Mouse (Mus musculus) testis, adult 2 months (tissue): ENCODE measurements at regions not wholly inside any gene's neighbourhood (a gene's known extent, or its start where the extent isn't known, plus 50 kb on each side); places are given as distances from the start of the nearest gene placed in this dataset.

Source experiments
- CTCF ChIP-seq: fragments of 200-500 bp; IDR thresholded peaks from 2 replicates; pipeline ENCODE4 v1.5.1; 2012; ENCODE audit warnings: low read depth, mild to moderate bottlenecking, inconsistent platforms, low read length, moderate library complexity; ENCODE audit not compliant: control insufficient read depth, insufficient read depth, insufficient replicate concordance
- POLR2A ChIP-seq: fragments of 200-500 bp; IDR thresholded peaks from 2 replicates; pipeline ENCODE4 v1.6.1; 2012; ENCODE audit warnings: low read depth, mild to moderate bottlenecking, inconsistent platforms, low read length, moderate library complexity; ENCODE audit not compliant: control insufficient read depth

DNA sequence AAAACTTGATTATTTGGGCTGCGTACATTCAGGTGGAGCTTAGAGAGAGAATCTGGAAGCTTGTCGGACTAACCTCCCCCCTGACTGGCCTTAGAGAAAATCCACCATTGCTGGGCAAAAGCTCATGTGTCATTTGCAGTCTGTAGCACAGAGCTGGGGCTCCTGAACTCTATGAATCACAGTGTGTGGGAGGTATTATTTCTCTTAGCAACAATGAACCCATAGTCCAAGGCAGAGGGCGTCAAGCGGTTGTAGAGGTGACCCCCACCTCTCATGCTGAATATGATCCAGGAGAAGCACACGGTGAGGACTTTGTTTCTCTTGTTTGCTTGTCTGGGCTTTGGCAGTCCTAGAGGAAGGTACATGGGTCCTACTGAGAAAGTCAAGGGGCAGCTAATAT is 66.0 kb upstream of the Pcdh8 start:
- TF ChIP-seq POLR2A (no peak), CTCF (no peak)
